Comparison of ENCODE assay signal across 12 mouse cellular contexts in genomic region chr1:36235855-36236254, GRCm38 (mm10).
"Had no signal": no experiment of that assay in that cellular context is flagged by ENCODE, and none has a peak within 500 bp of the region (broad histone marks: within the 10 kb centered on the region; RNA-seq: fewer than 3 reads in every experiment).

No protein-coding gene starts in this region.

- H3K27ac ChIP-seq: kidney, postnatal 0 days; layer of hippocampus, adult 2 months; limb, embryonic 13.5 days; liver, embryonic 14.5 days; midbrain, embryonic 15.5 days; neural tube, embryonic 12.5 days had no signal

- H3K4me3 ChIP-seq: layer of hippocampus, adult 2 months; limb, embryonic 13.5 days; midbrain, embryonic 15.5 days; neural tube, embryonic 12.5 days had no signal

- ATAC-seq: lung, postnatal 0 days; midbrain, embryonic 15.5 days had no signal

- H3K27me3 ChIP-seq: limb, embryonic 13.5 days; midbrain, embryonic 15.5 days; neural tube, embryonic 12.5 days had no signal

- DNase-seq: kidney, postnatal 4 days; lung, adult 18-20 months; lung, postnatal 4 days; thymus, adult 2 months; thymus, postnatal 25 days had no signal

- H3K9me3 ChIP-seq: limb, embryonic 13.5 days; midbrain, embryonic 15.5 days; neural tube, embryonic 12.5 days had no signal

- H3K4me1 ChIP-seq: limb, embryonic 13.5 days had no signal
